Mouse (Mus musculus): ENCODE measurements around the gene Zfp786.

DNA sequence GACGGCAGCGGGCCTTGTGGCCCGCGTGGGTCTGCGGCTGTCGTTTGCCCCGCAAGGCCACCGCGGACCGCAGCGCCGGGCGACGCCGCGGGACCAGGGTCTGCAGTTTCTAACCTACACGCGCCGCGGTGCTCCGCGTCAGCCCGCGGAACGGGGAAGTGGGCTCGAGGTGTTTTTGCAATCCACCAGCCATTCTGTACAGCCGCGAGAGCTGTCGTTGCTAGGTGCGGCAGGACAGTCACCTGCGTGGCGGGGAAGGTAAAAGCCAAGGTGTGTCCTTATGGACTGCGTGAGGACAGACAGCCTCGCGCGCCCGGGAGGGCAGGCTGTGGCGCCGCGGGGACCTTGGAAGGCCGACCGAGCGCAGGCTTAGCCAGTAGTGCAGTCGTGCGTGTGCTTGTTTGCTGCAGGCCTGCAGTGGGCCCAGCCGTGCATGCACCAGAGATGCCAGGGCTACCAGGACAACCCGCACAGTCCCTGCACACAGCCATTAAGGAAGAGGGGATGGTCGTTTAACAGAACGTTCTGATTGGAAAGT lies 5.4 kb upstream of the Zfp786 start:
- no peak for TF ChIP-seq CTCF (IDR thresholded peaks at IDR 0.05; ENCODE audit: low read depth, low read length)
- TF ChIP-seq GATA1 (IDR thresholded peaks at IDR 0.05; ENCODE audit: borderline replicate concordance, low read length), result no peak
- TF ChIP-seq POLR2AphosphoS5 (IDR thresholded peaks at IDR 0.05; ENCODE audit: insufficient replicate concordance, low read depth, low read length), result no peak
- no peak for TF ChIP-seq TAL1 (conservative IDR thresholded peaks at IDR 0.05; ENCODE audit: low read depth, low read length)
- TF ChIP-seq GATA2 (IDR thresholded peaks at IDR 0.05; ENCODE audit: borderline replicate concordance, low read depth, low read length), result no peak

Data from G1E (cell line).